Mouse (Mus musculus) spleen, adult 2 months (tissue): Measurements from ENCODE around the gene Klf4. TPM values are rescaled to one million over a fixed set of nuclear protein-coding genes. Genes with fewer than 3 reads are reported as not detected.

Experiments used
- DNase-seq, 2 experiments: peaks; one replicate each; pipeline versions ENCODE4 v3.0.0 to v3.0.0-alpha.2; 2012 to 2021; ENCODE audit warnings: low spot score in 2 of 2, low read depth in 1 of 2
- H3K27ac ChIP-seq: fragments of 200-500 bp; 2 replicates; pipeline ENCODE4 v1.5.1; 2012; ENCODE audit warnings: low read length, inconsistent platforms; ENCODE audit not compliant: insufficient read depth
- H3K27me3 ChIP-seq: fragments of 200-500 bp; 2 replicates; pipeline ENCODE4 v1.6.1; 2012; ENCODE audit warnings: mild to moderate bottlenecking, moderate library complexity, low read length, inconsistent platforms; ENCODE audit not compliant: control insufficient read depth, insufficient read depth
- H3K36me3 ChIP-seq: fragments of 200-500 bp; 2 replicates; pipeline ENCODE4 v1.6.1; 2012; ENCODE audit warnings: mild to moderate bottlenecking, low read length, inconsistent platforms; ENCODE audit not compliant: control insufficient read depth, insufficient read depth
- H3K4me1 ChIP-seq: fragments of 200-500 bp; 2 replicates; pipeline ENCODE4 v1.6.1; 2011; ENCODE audit warnings: inconsistent platforms; ENCODE audit not compliant: control insufficient read depth, insufficient read depth, insufficient read length
- H3K4me3 ChIP-seq: fragments of 200-500 bp; 2 replicates; pipeline ENCODE4 v1.5.1; 2011; ENCODE audit warnings: mild to moderate bottlenecking, inconsistent platforms; ENCODE audit not compliant: insufficient read depth, insufficient read length; ENCODE audit errors: extremely low read depth
- CTCF ChIP-seq: fragments of 200-500 bp; IDR thresholded peaks from 2 replicates; pipeline ENCODE4 v1.5.1; 2011; ENCODE audit warnings: mild to moderate bottlenecking, inconsistent platforms; ENCODE audit not compliant: insufficient read depth, insufficient read length, insufficient replicate concordance; ENCODE audit errors: extremely low read depth
- POLR2A ChIP-seq: fragments of 200-500 bp; IDR thresholded peaks from 2 replicates; pipeline ENCODE4 v1.6.1; 2011; ENCODE audit warnings: low read depth, low read length, inconsistent platforms
- WGBS: fragments of 180-500 bp; shearing (Covaris S2); methylation state at CpG from one replicate; pipeline ENCODE4 v1.1.7; 2018; 5-methylcytosine and 5-hydroxymethylcytosine counted together
- polyA plus RNA-seq: library from polyadenylated mRNA; depleted of rRNA; stranded (reverse); fragments of >200 nt; gene quantifications from 2 replicates; pipeline ENCODE4 v1.2.3, GENCODE M21; 2012

Klf4 gene
- polyA plus RNA-seq, 1 experiment = 15.8 TPM

DNA sequence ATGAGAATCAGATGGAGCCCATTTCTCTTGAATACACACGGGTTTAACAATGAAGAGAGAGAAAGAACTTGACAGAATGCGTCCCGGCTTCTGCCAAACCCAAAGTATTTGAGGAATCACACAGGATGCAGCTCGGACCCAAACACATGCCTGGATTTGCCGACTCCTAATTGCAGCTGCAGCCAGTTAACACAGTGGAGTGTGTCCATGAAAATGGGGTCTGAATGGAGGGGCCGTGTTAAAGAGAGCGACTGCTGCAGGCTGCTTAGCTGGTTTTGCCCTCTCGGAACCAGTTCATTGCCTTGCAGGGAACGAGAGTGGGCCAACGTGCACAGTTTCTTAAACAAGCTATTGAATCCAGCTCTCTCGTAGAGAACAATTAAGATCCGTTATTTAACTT lies 14.6 kb upstream of the Klf4 start:
- no peaks in the 10 kb centered on the region for H3K36me3 ChIP-seq
- no peak overlapping the region for H3K27ac ChIP-seq
- TF ChIP-seq POLR2A (no peak), CTCF (no peak)
- H3K27me3 ChIP-seq = no peaks in the 10 kb centered on the region
- WGBS = 94% methylated on average over 12 of the region's 12 CpGs
- no peak overlapping the region for H3K4me3 ChIP-seq
- no peaks in the 10 kb centered on the region for H3K4me1 ChIP-seq
- DNase-seq = no peak

DNA sequence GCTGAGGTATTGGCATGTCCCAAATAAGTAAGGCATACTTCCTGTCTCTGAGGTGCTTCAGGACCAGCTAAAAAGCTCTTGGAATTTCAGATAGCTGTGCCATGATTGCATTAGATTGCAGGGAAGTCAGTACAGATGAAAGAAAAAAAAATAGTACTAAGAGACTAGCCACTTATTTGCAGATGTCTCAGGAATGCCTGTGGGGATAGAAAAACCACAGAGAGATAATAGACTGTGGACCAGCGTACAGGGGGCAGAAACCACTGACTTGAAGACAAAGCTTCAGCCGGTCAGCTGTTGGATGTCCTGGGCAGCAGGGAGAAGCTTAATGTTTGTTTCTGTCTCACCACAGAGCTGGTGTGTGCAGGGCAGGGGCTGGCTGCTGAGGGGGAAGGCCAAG lies 10.5 kb upstream of the Klf4 start:
- Histone ChIP-seq H3K36me3 (no peaks in the 10 kb centered on the region), H3K4me3 (no peak overlapping the region), H3K27ac (no peak overlapping the region), H3K27me3 (no peaks in the 10 kb centered on the region), H3K4me1 (no peaks in the 10 kb centered on the region)
- no peak for TF ChIP-seq POLR2A
- no peak for TF ChIP-seq CTCF
- 49% methylated on average over 2 of the region's 2 CpGs for WGBS
- DNase-seq = no peak

DNA sequence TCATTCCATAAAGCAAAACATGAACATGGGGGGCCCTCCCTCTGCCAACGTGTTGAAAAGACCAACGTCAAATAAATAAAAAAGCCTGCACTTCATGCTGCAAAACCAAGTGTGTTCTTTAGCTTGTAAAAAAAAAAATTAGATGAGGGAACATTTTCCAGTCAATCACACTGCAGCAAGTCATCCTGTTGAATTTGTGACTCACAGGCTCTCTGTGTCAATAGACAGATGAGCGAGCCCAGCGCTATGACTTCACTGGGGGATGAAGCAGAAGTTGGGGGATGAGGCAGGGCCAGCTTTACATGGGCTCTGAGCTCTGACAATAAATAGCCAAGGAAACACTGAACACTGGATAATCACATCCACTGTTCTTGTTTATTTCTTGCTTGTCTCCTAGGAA lies 9.4 kb upstream of the Klf4 start:
- TF ChIP-seq CTCF (no peak), POLR2A (no peak)
- Histone ChIP-seq H3K27me3 (no peaks in the 10 kb centered on the region), H3K4me1 (no peaks in the 10 kb centered on the region), H3K4me3 (no peak overlapping the region), H3K27ac (no peak overlapping the region), H3K36me3 (no peaks in the 10 kb centered on the region)
- WGBS = 83% methylated on average over 4 of the region's 4 CpGs
- no peak for DNase-seq

DNA sequence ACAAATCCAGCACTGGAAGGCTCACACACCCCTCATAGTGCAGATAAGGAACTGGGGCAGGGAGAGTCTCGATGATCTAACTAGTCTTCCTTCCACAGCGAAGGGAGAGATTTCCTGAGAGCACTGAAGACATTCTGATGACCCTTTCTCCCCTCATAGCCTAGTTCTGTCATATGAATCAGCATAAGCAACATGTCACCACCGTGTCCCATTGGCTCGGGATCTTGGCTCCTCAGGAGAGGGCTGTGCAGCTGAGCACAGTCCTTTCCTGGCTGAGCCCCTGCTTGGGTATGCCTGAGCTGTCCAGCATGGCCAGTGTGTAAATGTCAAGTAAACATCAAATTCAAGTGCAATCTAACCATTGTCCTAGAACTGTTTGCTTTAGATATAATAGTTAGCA lies 9.0 kb upstream of the Klf4 start:
- H3K4me3 ChIP-seq = no peak overlapping the region
- 68% methylated on average over 4 of the region's 4 CpGs for WGBS
- H3K27me3 ChIP-seq = no peaks in the 10 kb centered on the region
- no peak overlapping the region for H3K27ac ChIP-seq
- no peak for DNase-seq
- no peak for TF ChIP-seq POLR2A
- TF ChIP-seq CTCF = no peak
- no peaks in the 10 kb centered on the region for H3K4me1 ChIP-seq
- no peaks in the 10 kb centered on the region for H3K36me3 ChIP-seq

DNA sequence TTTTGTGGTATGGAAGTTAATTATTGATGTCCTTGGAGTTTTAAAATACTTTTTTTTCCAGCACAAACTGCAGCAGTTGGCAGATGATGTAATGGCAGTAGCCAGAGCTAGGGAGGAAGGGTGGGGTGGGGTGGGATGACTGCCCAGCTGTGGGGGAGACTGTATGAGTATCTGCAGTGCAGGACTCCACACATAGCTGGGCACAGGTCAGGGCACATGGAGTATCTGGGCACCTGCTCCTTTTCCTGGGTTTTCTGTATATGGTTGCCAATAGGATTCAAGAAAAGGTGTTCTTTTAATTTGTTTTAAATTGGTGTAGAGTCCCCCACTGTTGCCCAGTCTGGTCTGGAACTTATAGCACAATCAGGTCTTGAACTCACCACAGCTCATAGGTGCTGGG lies 2.7 kb upstream of the Klf4 start:
- DNase-seq = no peak
- peaks cover 2% of the 10 kb centered on the region; the same call in 1 of the 2 replicates for H3K4me1 ChIP-seq
- no peak overlapping the region for H3K27ac ChIP-seq
- no peaks in the 10 kb centered on the region for H3K36me3 ChIP-seq
- H3K4me3 ChIP-seq = no peak overlapping the region
- TF ChIP-seq CTCF (no peak), POLR2A (no peak)
- peaks cover 8% of the 10 kb centered on the region for H3K27me3 ChIP-seq

DNA sequence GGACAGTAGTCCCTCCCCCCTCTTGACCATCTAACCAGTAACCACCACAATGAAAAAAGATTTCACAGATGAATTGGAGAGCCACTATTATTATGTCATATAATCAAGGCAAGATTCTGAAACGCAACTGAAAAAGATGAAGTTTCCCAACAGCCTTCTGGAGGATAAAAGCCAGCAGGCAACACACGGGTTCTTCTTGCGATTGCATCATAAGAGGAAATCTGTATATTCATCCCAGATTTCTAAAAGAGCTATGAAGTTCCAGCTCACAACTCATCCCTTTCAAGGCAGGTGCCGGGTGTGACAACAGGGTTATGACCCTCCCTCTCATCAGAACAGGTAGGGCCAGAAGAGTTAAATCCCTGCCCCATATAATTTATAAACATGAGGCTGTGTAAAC lies 2.2 kb upstream of the Klf4 start:
- no peak for TF ChIP-seq CTCF
- TF ChIP-seq POLR2A = no peak
- H3K27ac ChIP-seq = no peak overlapping the region
- peaks cover 8% of the 10 kb centered on the region for H3K27me3 ChIP-seq
- DNase-seq = no peak
- H3K36me3 ChIP-seq = no peaks in the 10 kb centered on the region
- H3K4me1 ChIP-seq = peaks cover 4% of the 10 kb centered on the region; the same call in 1 of the 2 replicates
- no peak overlapping the region for H3K4me3 ChIP-seq
- WGBS = 82% methylated on average over 4 of the region's 4 CpGs

DNA sequence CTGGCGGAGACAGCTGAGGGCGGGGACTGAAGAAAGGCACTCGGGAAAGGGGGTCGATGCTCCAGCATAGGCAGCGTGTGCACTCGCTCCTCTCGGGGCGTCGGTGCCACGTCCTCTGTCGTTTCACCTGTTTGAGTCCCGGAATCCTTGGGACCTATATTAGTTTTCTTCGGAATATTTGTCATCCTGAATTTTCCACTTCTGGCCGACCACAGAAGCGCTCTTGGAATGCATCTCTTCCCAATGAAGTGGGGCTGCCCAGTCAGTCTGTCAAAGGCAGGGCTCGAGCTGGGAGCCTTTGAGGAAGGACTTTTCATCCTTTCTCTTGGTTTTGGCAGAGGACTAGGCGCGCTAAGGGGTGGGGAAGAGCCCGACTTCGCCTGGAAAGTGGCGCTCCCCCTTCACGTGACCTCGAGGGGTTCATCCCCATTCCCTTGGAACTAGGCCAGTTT lies 1.6 kb upstream of the Klf4 start:
- 36% methylated on average over 23 of the region's 23 CpGs for WGBS
- no peak for TF ChIP-seq CTCF
- TF ChIP-seq POLR2A = no peak
- no peak for DNase-seq
- Histone ChIP-seq H3K4me3 (no peak overlapping the region), H3K27me3 (peaks cover 8% of the 10 kb centered on the region), H3K36me3 (no peaks in the 10 kb centered on the region), H3K27ac (no peak overlapping the region), H3K4me1 (peaks cover 4% of the 10 kb centered on the region; the same call in 1 of the 2 replicates)
